Mouse (Mus musculus): ENCODE results near the gene Pax2.

The Pax2 gene

GRCm38 (mm10) chr19:44748271-44748670 is 7.6 kb upstream of the Pax2 start:
- DNase-seq (ENCODE audit: low spot score in 2 of 2), result no peak

- no peak for DNase-seq (ENCODE audit: low spot score in 2 of 2)
These were observed 6.5 kb upstream of the Pax2 start for GRCm38 (mm10) chr19:44749061-44749990.

- DNase-seq (ENCODE audit: low spot score in 2 of 2), result no peak
These were observed 5.5 kb upstream of the Pax2 start for GRCm38 (mm10) chr19:44750051-44751041.

GRCm38 (mm10) chr19:44751042-44751441 is 4.8 kb upstream of the Pax2 start:
- DNase-seq (ENCODE audit: low spot score in 2 of 2), result no peak

- no peak for DNase-seq (ENCODE audit: low spot score in 2 of 2)
These were observed 4.3 kb upstream of the Pax2 start for GRCm38 (mm10) chr19:44751551-44751950.

GRCm38 (mm10) chr19:44752056-44752940 is 3.5 kb upstream of the Pax2 start:
- no peak for DNase-seq (ENCODE audit: low spot score in 2 of 2)

GRCm38 (mm10) chr19:44753361-44753760 is 2.5 kb upstream of the Pax2 start:
- no peak for DNase-seq (ENCODE audit: low spot score in 2 of 2)

GRCm38 (mm10) chr19:44754461-44755377 is 1.1 kb upstream of the Pax2 start:
- DNase-seq (ENCODE audit: low spot score in 2 of 2), result peak in 1 of 2 experiments; percentile 26

GRCm38 (mm10) chr19:44755378-44755692 is 510 bp upstream of the Pax2 start:
- DNase-seq (ENCODE audit: low spot score in 2 of 2), result no peak

GRCm38 (mm10) chr19:44756421-44757230 is 781 bp downstream of the Pax2 start:
- no peak for DNase-seq (ENCODE audit: low spot score in 2 of 2)

GRCm38 (mm10) chr19:44757231-44757871 is 1.5 kb downstream of the Pax2 start:
- no peak for DNase-seq (ENCODE audit: low spot score in 2 of 2)

- DNase-seq (ENCODE audit: low spot score in 2 of 2), result no peak
These were observed 3.0 kb downstream of the Pax2 start for GRCm38 (mm10) chr19:44758846-44759245.

GRCm38 (mm10) chr19:44759531-44760118 is 3.8 kb downstream of the Pax2 start:
- DNase-seq (ENCODE audit: low spot score in 2 of 2), result no peak

GRCm38 (mm10) chr19:44760259-44761131 is 4.7 kb downstream of the Pax2 start:
- no peak for DNase-seq (ENCODE audit: low spot score in 2 of 2)

- DNase-seq (ENCODE audit: low spot score in 2 of 2), result no peak
These were observed 6.3 kb downstream of the Pax2 start for GRCm38 (mm10) chr19:44762121-44762621.

- DNase-seq (ENCODE audit: low spot score in 2 of 2), result no peak
These were observed 14.6 kb downstream of the Pax2 start for GRCm38 (mm10) chr19:44770268-44771050.

GRCm38 (mm10) chr19:44771499-44771898 is 15.7 kb downstream of the Pax2 start:
- DNase-seq (ENCODE audit: low spot score in 2 of 2), result no peak

All from right cerebral cortex, adult 2 months (tissue).